ENCODE assay signal across 11 mouse cellular contexts in the genomic region with DNA sequence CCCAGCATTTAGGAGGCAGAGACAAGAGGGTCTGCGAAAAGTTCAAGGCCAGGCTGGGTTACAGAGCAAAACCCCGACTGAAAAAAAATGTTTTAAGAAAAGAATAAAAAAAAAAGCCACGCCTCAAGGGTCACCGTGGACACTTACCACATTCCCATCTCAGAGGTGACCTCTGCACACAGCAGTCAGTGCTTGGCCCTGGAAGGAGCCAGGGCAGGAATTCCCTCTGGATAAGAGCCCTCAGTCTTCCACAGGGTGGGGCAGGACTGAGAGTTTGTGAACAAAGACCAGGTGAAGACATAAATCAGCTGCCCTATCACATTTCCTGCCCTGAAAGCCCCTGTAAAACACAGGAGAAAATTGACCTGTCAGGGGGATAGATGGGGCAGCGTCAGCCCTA. TPM values are rescaled to one million over a fixed set of nuclear protein-coding genes. Genes with fewer than 3 reads are reported as not detected.
A peak's percentile ranks its signal among the peaks of the same experiment; 100 is the strongest.
DNase-seq lines count a peak whose midpoint lies in the region; ATAC-seq and TF ChIP-seq lines count a peak whose summit lies in the region.
"Had no signal": no experiment of that assay in that cellular context is flagged by ENCODE, and none has a peak within 500 bp of the region (broad histone marks: within the 10 kb centered on the region; RNA-seq: fewer than 3 reads in every experiment).

No protein-coding gene starts in this region.

- no peaks in the 10 kb centered on the region for H3K36me3 ChIP-seq in kidney, embryonic 14.5 days (ENCODE audit: control insufficient read depth, insufficient read depth, low read length)
- no peaks in the 10 kb centered on the region for H3K36me3 ChIP-seq in E14TG2a.4 (ENCODE audit: insufficient read depth, low read length)
- no peaks in the 10 kb centered on the region for H3K36me3 ChIP-seq in intestine, embryonic 15.5 days

- no peak overlapping the region; the same call in 1 of the 2 replicates for H3K4me2 ChIP-seq in kidney, embryonic 14.5 days (replicated peaks; ENCODE audit: low read depth, low read length)
- H3K4me2 ChIP-seq in intestine, embryonic 15.5 days (replicated peaks), result peak overlapping the region; percentile 32

- 13% methylated on average over 5 of the region's 5 CpGs for WGBS in kidney, embryonic 14.5 days
- 27% methylated on average over 5 of the region's 5 CpGs for WGBS in intestine, embryonic 15.5 days

- no peak overlapping the region for H3K9ac ChIP-seq in kidney, embryonic 14.5 days (ENCODE audit: low read depth, low read length)
- no peak overlapping the region for H3K9ac ChIP-seq in intestine, embryonic 15.5 days
- H3K9ac ChIP-seq: liver, embryonic 14.5 days had no signal

- no peaks in the 10 kb centered on the region for H3K27me3 ChIP-seq in kidney, embryonic 14.5 days (ENCODE audit: control insufficient read depth, insufficient read depth, low read length)
- no peaks in the 10 kb centered on the region for H3K27me3 ChIP-seq in E14TG2a.4 (ENCODE audit: insufficient read depth, low read length)
- H3K27me3 ChIP-seq in intestine, embryonic 15.5 days (replicated peaks), result no peaks in the 10 kb centered on the region

- peak overlapping the region; percentile 81; the same call in 1 of the 2 replicates for H3K27ac ChIP-seq in kidney, embryonic 14.5 days (ENCODE audit: low read depth, low read length)
- H3K27ac ChIP-seq in intestine, embryonic 15.5 days, result peak overlapping the region; percentile 79
- H3K27ac ChIP-seq: liver, embryonic 14.5 days had no signal

- H3K4me1 ChIP-seq in kidney, embryonic 14.5 days (ENCODE audit: control insufficient read depth, insufficient read depth, low read length), result peaks cover 49% of the 10 kb centered on the region
- peaks cover 90% of the 10 kb centered on the region for H3K4me1 ChIP-seq in E14TG2a.4 (replicated peaks; ENCODE audit: low read depth, low read length)
- H3K4me1 ChIP-seq in intestine, embryonic 15.5 days (replicated peaks), result peaks cover 37% of the 10 kb centered on the region

- TF ChIP-seq CTCF in E14TG2a.4 (conservative IDR thresholded peaks at IDR 0.05; ENCODE audit: low read length), result no peak

- DNase-seq in adrenal gland, postnatal 10 days, result peak; percentile 49
- DNase-seq in adrenal gland, postnatal 4 days (ENCODE audit: low spot score in 2 of 2), result no peak
- DNase-seq in kidney, postnatal 25 days, result no peak
- DNase-seq in layer of hippocampus, postnatal 14 days (ENCODE audit: low spot score in 2 of 2), result no peak
- no peak for DNase-seq in spleen, postnatal 10 days (ENCODE audit: low spot score in 2 of 2)
- DNase-seq: cerebellum, adult 2 months had no signal

- no peaks in the 10 kb centered on the region for H3K9me3 ChIP-seq in kidney, embryonic 14.5 days (ENCODE audit: control insufficient read depth, low read length)
- no peaks in the 10 kb centered on the region for H3K9me3 ChIP-seq in E14TG2a.4 (ENCODE audit: low read length)
- no peaks in the 10 kb centered on the region for H3K9me3 ChIP-seq in intestine, embryonic 15.5 days

- ATAC-seq in kidney, embryonic 14.5 days (ENCODE audit: low FRiP score, low TSS enrichment), result peak; percentile 36
- ATAC-seq in intestine, embryonic 15.5 days, result peak; percentile 74
- ATAC-seq: midbrain, embryonic 16.5 days had no signal

- no peak overlapping the region for H3K4me3 ChIP-seq in kidney, embryonic 14.5 days (ENCODE audit: low read length)
- H3K4me3 ChIP-seq in E14TG2a.4 (replicated peaks; ENCODE audit: low read length), result peak overlapping the region; percentile 43
- H3K4me3 ChIP-seq in intestine, embryonic 15.5 days (replicated peaks), result no peak overlapping the region

RNA-seq across cellular contexts. Expression of a gene that starts 12.9 kb away (rescaled TPM):
- 100 to 1,000 TPM; 113 to 117 TPM for total RNA-seq in adrenal gland, postnatal 10 days (2021)
- 100 to 1,000 TPM; 132 to 147 TPM for total RNA-seq in adrenal gland, postnatal 4 days (2021)
- polyA plus RNA-seq in kidney, embryonic 14.5 days (2014; fragmentation: Nextera tagmentation; extraction: Ambion mirVana), result 81.2 and 89.0 TPM in 2 replicates
- 81.8 and 88.2 TPM in 2 replicates for polyA plus RNA-seq in intestine, embryonic 15.5 days (2015; fragmentation: Nextera tagmentation; extraction: Ambion mirVana)
- total RNA-seq in layer of hippocampus, postnatal 14 days (2021), result 10 to 100 TPM; 94.1 to 94.8 TPM
